Mouse (Mus musculus): Measurements from ENCODE around the gene Krt6b.

DNA sequence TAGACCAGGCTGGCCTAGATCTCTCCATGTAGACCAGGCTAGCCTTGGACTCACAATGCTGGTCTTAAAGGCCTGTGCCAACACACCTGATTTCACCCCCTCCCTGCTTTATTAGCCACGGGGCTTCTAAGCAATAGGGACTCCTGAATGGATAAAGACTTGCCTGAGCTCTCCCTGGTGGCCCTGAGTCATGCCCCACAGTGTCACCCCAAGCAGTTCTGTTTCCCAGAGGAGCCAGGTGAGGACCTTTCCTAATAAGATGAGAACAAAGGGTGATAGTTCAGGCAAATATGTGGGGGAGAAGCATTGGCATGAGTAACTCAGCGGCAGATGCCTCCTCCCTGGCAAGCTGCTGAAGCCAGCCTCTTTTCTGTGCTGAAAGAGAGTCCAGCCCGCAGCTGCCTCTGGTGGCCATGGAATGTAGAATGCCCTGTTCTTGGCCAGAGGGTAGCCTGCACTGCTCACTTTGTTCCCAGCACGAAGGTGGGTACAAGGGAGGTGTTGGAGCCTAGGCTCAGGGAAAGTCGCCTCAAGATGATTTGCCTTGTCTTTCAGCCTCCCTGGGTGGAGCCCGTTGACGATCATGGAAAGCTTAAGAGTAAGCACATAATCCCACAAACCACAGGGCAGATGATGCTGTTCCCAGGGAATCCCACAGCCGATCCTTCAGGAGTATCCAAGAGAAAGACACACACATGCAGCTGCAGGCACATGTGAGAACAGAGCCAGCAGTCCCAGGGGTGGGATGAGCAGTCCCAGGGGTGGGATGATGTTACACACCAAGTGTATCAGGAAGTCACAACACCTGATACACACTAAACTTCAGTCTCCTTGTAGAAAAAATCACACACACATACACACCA is 17.5 kb upstream of the Krt6b start:
- TF ChIP-seq CTCF (conservative IDR thresholded peaks at IDR 0.05; ENCODE audit: low read length) (no peak), POU5F1 (IDR thresholded peaks at IDR 0.05; ENCODE audit: borderline replicate concordance, low read length) (no peak)
